Mouse (Mus musculus) kidney, embryonic 16.5 days (tissue): ENCODE measurements around the gene Gimap5. TPM values are rescaled to one million over a fixed set of nuclear protein-coding genes. Genes with fewer than 3 reads are reported as not detected.

Experiments
- ATAC-seq: fragments of 200-750 bp; cut with Nextera tagmentation; 2 replicates; pipeline ENCODE4 v1.8.0; 2017; ENCODE audit warnings: moderate TSS enrichment; ENCODE audit not compliant: low FRiP score, low TSS enrichment
- H3K27ac ChIP-seq: fragments of 300-500 bp; sonication (generic); 2 replicates; pipeline ENCODE4 v1.5.1; 2014; ENCODE audit warnings: low read length
- H3K27me3 ChIP-seq: fragments of 300-500 bp; sonication (generic); 2 replicates; pipeline ENCODE4 v1.6.1; 2014; ENCODE audit warnings: low read length, control low read depth, mixed read lengths; ENCODE audit not compliant: insufficient read depth
- H3K36me3 ChIP-seq: fragments of 300-500 bp; sonication (generic); 2 replicates; pipeline ENCODE4 v1.6.1; 2014; ENCODE audit warnings: low read length, control low read depth, mixed read lengths; ENCODE audit not compliant: insufficient read depth
- H3K4me1 ChIP-seq: fragments of 300-500 bp; sonication (generic); 2 replicates; pipeline ENCODE4 v1.6.1; 2014; ENCODE audit warnings: low read length, control low read depth, mixed read lengths; ENCODE audit not compliant: insufficient read depth
- H3K4me2 ChIP-seq: fragments of 300-500 bp; sonication (generic); replicated peaks from 2 replicates; pipeline ENCODE4 v1.6.1; 2014; ENCODE audit warnings: low read depth, low read length
- H3K4me3 ChIP-seq: fragments of 300-500 bp; sonication (generic); 2 replicates; pipeline ENCODE4 v1.5.1; 2014; ENCODE audit warnings: mild to moderate bottlenecking, low read length
- H3K9ac ChIP-seq: fragments of 300-500 bp; sonication (generic); replicated peaks from 2 replicates; pipeline ENCODE4 v1.6.1; 2014; ENCODE audit warnings: low read length
- H3K9me3 ChIP-seq: fragments of 300-500 bp; sonication (generic); 2 replicates; pipeline ENCODE4 v1.6.1; 2016; ENCODE audit warnings: low read length, control low read depth
- WGBS: fragments of 180-500 bp; shearing (Covaris S2); extraction: QIAGEN DNeasy Blood & Tissue Kit; methylation state at CpG from one replicate; pipeline ENCODE4 v1.1.7; 2014; 5-methylcytosine and 5-hydroxymethylcytosine counted together
- polyA plus RNA-seq: library from polyadenylated mRNA; unstranded; fragments of >200 nt; fragmentation: Nextera tagmentation; extraction: Ambion mirVana; gene quantifications from 2 replicates; pipeline ENCODE4 v1.2.1, GENCODE M21; 2015

Gimap5 gene
- polyA plus RNA-seq, 1 experiment from 2014 or later = 19.9 TPM

DNA sequence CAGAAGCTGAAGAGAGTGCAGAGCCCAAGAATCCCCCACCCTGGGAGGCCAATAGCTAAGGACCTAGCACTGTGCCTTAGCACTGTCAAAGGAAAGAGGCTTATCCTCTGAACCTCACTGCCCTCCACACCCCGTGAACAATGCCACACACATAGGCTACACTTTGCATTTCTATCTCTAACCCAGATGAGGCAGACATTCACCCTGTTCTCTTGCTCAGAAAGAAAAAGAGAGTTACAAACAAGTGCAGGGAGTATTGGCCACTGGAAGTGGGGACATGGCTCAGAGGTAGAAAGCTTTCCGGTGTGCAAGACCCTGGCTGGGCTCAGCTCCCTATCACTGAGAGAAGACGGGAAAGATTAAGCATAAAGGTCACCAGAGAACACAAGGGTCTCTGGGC lies 39.9 kb upstream of the Gimap5 start:
- WGBS = 40% methylated on average over 3 of the region's 3 CpGs
- no peaks in the 10 kb centered on the region for H3K36me3 ChIP-seq
- no peaks in the 10 kb centered on the region for H3K4me1 ChIP-seq
- H3K27ac ChIP-seq = peak overlapping the region; percentile 53
- no peaks in the 10 kb centered on the region for H3K27me3 ChIP-seq
- H3K4me2 ChIP-seq = peak overlapping the region; percentile 40
- H3K9ac ChIP-seq = peak overlapping the region; percentile 58
- ATAC-seq = no peak
- H3K9me3 ChIP-seq = no peaks in the 10 kb centered on the region
- H3K4me3 ChIP-seq = peak overlapping the region; percentile 30

- Histone ChIP-seq H3K4me1 (no peaks in the 10 kb centered on the region), H3K27ac (no peak within 1 kb of the TSS), H3K9me3 (no peaks in the 10 kb centered on the region), H3K27me3 (no peaks in the 10 kb centered on the region), H3K9ac (no peak within 1 kb of the TSS), H3K36me3 (no peaks in the 10 kb centered on the region), H3K4me3 (no peak within 1 kb of the TSS), H3K4me2 (no peak within 1 kb of the TSS)
- no peak for ATAC-seq
- WGBS = 58% methylated on average over 2 of the region's 2 CpGs
Observed at GRCm38 (mm10) chr6:48718455-48718854, 27.5 kb upstream of the Gimap5 start, which contains the start of the genes Gm28053 and Gimap7. Gene Gm28053, plus strand, starts transcription at chr6:48718607. Gene Gimap7, plus strand, starts transcription at chr6:48718621.

GRCm38 (mm10) chr6:48720326-48720725 lies 25.7 kb upstream of the Gimap5 start:
- Histone ChIP-seq H3K27ac (no peak overlapping the region), H3K4me2 (no peak overlapping the region), H3K4me1 (no peaks in the 10 kb centered on the region), H3K27me3 (no peaks in the 10 kb centered on the region), H3K9ac (no peak overlapping the region), H3K36me3 (no peaks in the 10 kb centered on the region), H3K9me3 (0 out of 2 replicates have a peak, but pooled peaks cover 3% of the 10 kb centered on the region), H3K4me3 (no peak overlapping the region)
- WGBS = 78% methylated on average over 4 of the region's 4 CpGs
- ATAC-seq = no peak

- no peak overlapping the region for H3K9ac ChIP-seq
- 0 out of 2 replicates have a peak, but pooled peaks cover 3% of the 10 kb centered on the region for H3K9me3 ChIP-seq
- H3K4me1 ChIP-seq = no peaks in the 10 kb centered on the region; the same call in 1 of the 2 replicates
- H3K4me3 ChIP-seq = no peak overlapping the region
- H3K36me3 ChIP-seq = no peaks in the 10 kb centered on the region
- no peak for ATAC-seq
- WGBS = 81% methylated on average over 8 of the region's 8 CpGs
- H3K27ac ChIP-seq = no peak overlapping the region
- H3K27me3 ChIP-seq = no peaks in the 10 kb centered on the region
- H3K4me2 ChIP-seq = no peak overlapping the region
Observed at GRCm38 (mm10) chr6:48723468-48723867, 22.5 kb upstream of the Gimap5 start.

DNA sequence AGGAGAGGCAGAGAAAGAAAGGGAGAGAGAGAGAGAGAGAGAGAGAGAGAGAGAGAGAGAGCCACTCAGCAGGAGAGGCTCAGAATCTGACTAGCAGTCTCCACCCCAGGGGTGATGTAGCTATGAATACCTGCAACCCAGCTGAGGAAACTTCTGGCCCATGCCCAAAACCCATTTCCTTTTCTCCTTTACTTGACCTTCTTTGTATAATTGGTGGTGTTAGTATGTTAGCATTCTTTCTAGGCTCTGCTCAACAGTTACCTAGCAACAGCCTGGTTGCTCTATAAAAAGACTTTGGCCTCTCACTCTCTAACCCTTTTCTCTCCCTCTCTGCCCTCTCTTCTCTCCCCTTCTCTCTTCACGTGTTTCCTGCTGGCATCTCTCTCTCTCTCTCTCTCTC lies 20.5 kb upstream of the Gimap5 start:
- Histone ChIP-seq H3K9me3 (0 out of 2 replicates have a peak, but pooled peaks cover 3% of the 10 kb centered on the region), H3K27ac (peak overlapping the region; percentile 31; the same call in 1 of the 2 replicates), H3K27me3 (no peaks in the 10 kb centered on the region), H3K36me3 (no peaks in the 10 kb centered on the region), H3K4me1 (no peaks in the 10 kb centered on the region; the same call in 1 of the 2 replicates), H3K4me3 (no peak overlapping the region), H3K4me2 (no peak overlapping the region), H3K9ac (no peak overlapping the region)
- peak; percentile 82 for ATAC-seq
- 29% methylated on average over 1 of the region's 1 CpGs for WGBS

GRCm38 (mm10) chr6:48727761-48728160 lies 18.2 kb upstream of the Gimap5 start:
- Histone ChIP-seq H3K9ac (no peak overlapping the region), H3K27ac (no peak overlapping the region), H3K27me3 (no peaks in the 10 kb centered on the region), H3K4me3 (no peak overlapping the region), H3K36me3 (no peaks in the 10 kb centered on the region), H3K9me3 (0 out of 2 replicates have a peak, but pooled peaks cover 3% of the 10 kb centered on the region), H3K4me2 (no peak overlapping the region), H3K4me1 (no peaks in the 10 kb centered on the region; the same call in 1 of the 2 replicates)
- WGBS = 89% methylated on average over 5 of the region's 5 CpGs
- ATAC-seq = no peak

DNA sequence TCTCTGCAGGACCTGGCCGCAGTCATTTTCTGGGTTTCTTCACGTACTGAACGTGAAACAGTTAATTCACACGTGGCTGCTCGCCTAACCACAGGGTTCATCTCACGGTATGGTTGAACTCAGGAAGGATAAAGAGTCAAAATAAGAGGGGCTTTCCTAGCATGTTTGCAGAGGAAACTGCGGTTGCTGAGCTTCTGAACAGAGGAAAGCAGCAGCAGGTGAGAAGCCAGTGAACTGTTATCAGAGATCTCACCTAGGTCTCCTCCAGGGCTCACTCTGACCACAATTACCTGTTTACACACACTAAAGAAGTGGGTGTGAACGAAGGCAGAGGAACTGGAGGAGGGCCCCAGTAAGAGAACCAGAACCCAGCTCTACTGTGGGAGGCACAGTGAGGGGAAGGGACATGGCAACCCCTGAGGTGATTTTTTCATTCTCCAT lies 13.1 kb upstream of the Gimap5 start:
- 41% methylated on average over 8 of the region's 8 CpGs for WGBS
- H3K4me2 ChIP-seq = no peak overlapping the region
- no peaks in the 10 kb centered on the region for H3K9me3 ChIP-seq
- no peaks in the 10 kb centered on the region for H3K27me3 ChIP-seq
- H3K9ac ChIP-seq = no peak overlapping the region
- no peak overlapping the region for H3K4me3 ChIP-seq
- no peaks in the 10 kb centered on the region for H3K4me1 ChIP-seq
- no peak for ATAC-seq
- no peaks in the 10 kb centered on the region for H3K36me3 ChIP-seq
- H3K27ac ChIP-seq = no peak overlapping the region

- Histone ChIP-seq H3K9me3 (no peaks in the 10 kb centered on the region), H3K9ac (no peak overlapping the region), H3K27me3 (no peaks in the 10 kb centered on the region), H3K36me3 (no peaks in the 10 kb centered on the region), H3K4me1 (no peaks in the 10 kb centered on the region), H3K4me2 (no peak overlapping the region), H3K4me3 (no peak overlapping the region), H3K27ac (no peak overlapping the region)
- ATAC-seq = no peak
- 83% methylated on average over 1 of the region's 1 CpGs for WGBS
Observed at GRCm38 (mm10) chr6:48733660-48734059, 12.3 kb upstream of the Gimap5 start.

GRCm38 (mm10) chr6:48737053-48737452 lies 8.9 kb upstream of the Gimap5 start:
- no peak overlapping the region for H3K27ac ChIP-seq
- H3K4me1 ChIP-seq = peaks cover 11% of the 10 kb centered on the region
- no peak overlapping the region for H3K4me2 ChIP-seq
- H3K9me3 ChIP-seq = no peaks in the 10 kb centered on the region
- 73% methylated on average over 2 of the region's 2 CpGs for WGBS
- no peak overlapping the region for H3K9ac ChIP-seq
- no peak for ATAC-seq
- no peaks in the 10 kb centered on the region for H3K36me3 ChIP-seq
- no peaks in the 10 kb centered on the region for H3K27me3 ChIP-seq
- H3K4me3 ChIP-seq = no peak overlapping the region

DNA sequence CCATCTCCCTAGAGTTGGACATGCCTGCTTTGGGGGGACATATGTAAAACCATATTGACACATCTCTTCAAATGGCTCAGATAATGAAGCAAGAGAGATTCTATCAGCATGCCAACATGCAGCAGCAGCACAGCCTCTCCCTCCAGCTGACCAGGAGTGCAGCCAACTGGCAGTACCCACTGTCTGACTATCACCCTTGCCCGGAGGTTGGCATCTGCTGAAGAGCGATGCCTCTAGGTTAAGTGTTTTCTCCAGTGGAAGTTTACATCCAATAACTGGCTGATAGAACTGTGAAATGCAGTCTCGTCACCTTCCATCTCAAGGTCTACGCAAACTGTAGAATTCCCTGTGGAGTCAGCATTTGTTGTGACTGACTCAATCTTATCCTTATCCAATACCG lies 8.3 kb upstream of the Gimap5 start:
- no peaks in the 10 kb centered on the region for H3K9me3 ChIP-seq
- no peak overlapping the region for H3K27ac ChIP-seq
- no peak overlapping the region for H3K4me2 ChIP-seq
- H3K9ac ChIP-seq = no peak overlapping the region
- WGBS = 93% methylated on average over 5 of the region's 5 CpGs
- H3K27me3 ChIP-seq = peaks cover 2% of the 10 kb centered on the region
- no peaks in the 10 kb centered on the region for H3K36me3 ChIP-seq
- H3K4me1 ChIP-seq = peaks cover 17% of the 10 kb centered on the region
- no peak for ATAC-seq
- no peak overlapping the region for H3K4me3 ChIP-seq
